In the genomic region with DNA sequence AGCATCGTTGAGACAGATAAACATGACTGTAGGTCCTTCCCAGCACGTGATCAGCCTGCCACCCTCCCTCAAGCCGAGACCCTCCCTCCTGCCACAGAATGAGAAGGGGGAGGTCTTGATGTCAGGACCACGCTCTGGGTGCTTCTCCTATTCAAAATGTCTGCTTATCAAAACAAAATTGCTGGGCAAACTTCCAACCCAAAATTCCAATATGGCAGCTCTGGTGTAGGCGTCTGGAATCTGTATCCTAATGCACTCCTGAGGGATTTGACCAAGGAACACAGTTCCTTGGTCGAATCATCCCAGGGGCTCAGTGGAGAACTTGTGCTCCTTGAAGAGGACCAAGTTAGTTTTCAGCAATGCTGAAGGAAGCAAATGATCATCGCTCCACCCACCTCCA, we compare ENCODE assay signal across 26 mouse cellular contexts. TPM values are rescaled to one million over a fixed set of nuclear protein-coding genes. Genes with fewer than 3 reads are reported as not detected.
"Had no signal": no experiment of that assay in that cellular context is flagged by ENCODE, and none has a peak within 500 bp of the region (broad histone marks: within the 10 kb centered on the region; RNA-seq: fewer than 3 reads in every experiment).

No protein-coding gene starts in this region.

- H3K9ac ChIP-seq: liver, embryonic 13.5 days; midbrain, embryonic 13.5 days; neural tube, embryonic 13.5 days had no signal

- H3K27me3 ChIP-seq: liver, embryonic 13.5 days; midbrain, embryonic 13.5 days; neural tube, embryonic 13.5 days had no signal

- H3K9me3 ChIP-seq: liver, embryonic 13.5 days; midbrain, embryonic 13.5 days; neural tube, embryonic 13.5 days had no signal

- H3K4me2 ChIP-seq: liver, embryonic 13.5 days; midbrain, embryonic 13.5 days; neural tube, embryonic 13.5 days had no signal

- H3K4me3 ChIP-seq: layer of hippocampus, adult 2 months; left cerebral cortex, adult 2 months; liver, embryonic 13.5 days; midbrain, embryonic 13.5 days; myocyte; neural tube, embryonic 13.5 days had no signal

- DNase-seq: kidney, adult 2 months; kidney, postnatal 10 days; layer of hippocampus, adult 9-11 months; liver, embryonic 13.5 days; lung, postnatal 10 days; lung, postnatal 4 days; retina, postnatal 1 day; right cerebral cortex, postnatal 25 days; spleen, adult 18-20 months; thymus, adult 2 months; thymus, postnatal 14 days; thymus, postnatal 4 days had no signal

- ATAC-seq: inflammation-experienced regulatory T-cells, adult 6 months; intestine, postnatal 0 days; midbrain, embryonic 13.5 days; midbrain, embryonic 16.5 days had no signal

- H3K36me3 ChIP-seq: liver, embryonic 13.5 days; midbrain, embryonic 13.5 days; neural tube, embryonic 13.5 days had no signal

- H3K27ac ChIP-seq: layer of hippocampus, adult 2 months; left cerebral cortex, adult 2 months; liver, embryonic 13.5 days; midbrain, embryonic 13.5 days; neural tube, embryonic 13.5 days had no signal

RNA-seq across cellular contexts. Expression of gene Plekhs1, which starts 25.5 kb away (rescaled TPM):
- total RNA-seq: liver, adult 2 months; megakaryocyte progenitor cell, adult 5-6 weeks; megakaryocyte-erythroid progenitor cell, adult 5-6 weeks; monocyte, adult 5-6 weeks had no signal
- polyA plus RNA-seq: limb, embryonic 11.5 days; liver, embryonic 13.5 days; liver, embryonic 16.5 days had no signal
